50 mouse cellular contexts compared by ENCODE assay signal in genomic region chr5:135376341-135376740, GRCm38 (mm10). TPM values are rescaled to one million over a fixed set of nuclear protein-coding genes. Genes with fewer than 3 reads are reported as not detected.
"Had no signal": no experiment of that assay in that cellular context is flagged by ENCODE, and none has a peak within 500 bp of the region (broad histone marks: within the 10 kb centered on the region; RNA-seq: fewer than 3 reads in every experiment).

No protein-coding gene starts in this region.

- H3K27me3 ChIP-seq: heart, embryonic 12.5 days; heart, embryonic 13.5 days; heart, embryonic 15.5 days; hindbrain, embryonic 12.5 days; hindbrain, embryonic 13.5 days; intestine, embryonic 15.5 days; kidney, embryonic 15.5 days had no signal

- H3K4me2 ChIP-seq: heart, embryonic 11.5 days; heart, embryonic 12.5 days; heart, embryonic 13.5 days; heart, embryonic 15.5 days; hindbrain, embryonic 12.5 days; hindbrain, embryonic 13.5 days; hindbrain, embryonic 14.5 days; intestine, embryonic 15.5 days; kidney, embryonic 15.5 days had no signal

- H3K4me3 ChIP-seq: heart, embryonic 10.5 days; heart, embryonic 12.5 days; heart, embryonic 13.5 days; heart, embryonic 15.5 days; hindbrain, embryonic 10.5 days; hindbrain, embryonic 12.5 days; hindbrain, embryonic 13.5 days; intestine, embryonic 15.5 days; kidney, embryonic 15.5 days; layer of hippocampus, adult 2 months; left cerebral cortex, adult 2 months had no signal

- H3K27ac ChIP-seq: heart, embryonic 10.5 days; heart, embryonic 13.5 days; heart, embryonic 15.5 days; hindbrain, embryonic 10.5 days; hindbrain, embryonic 12.5 days; hindbrain, embryonic 13.5 days; hindbrain, embryonic 14.5 days; hindbrain, postnatal 0 days; intestine, embryonic 15.5 days; kidney, embryonic 15.5 days; kidney, postnatal 0 days; layer of hippocampus, adult 2 months; left cerebral cortex, adult 2 months had no signal

- H3K9ac ChIP-seq: heart, embryonic 12.5 days; heart, embryonic 13.5 days; heart, embryonic 15.5 days; hindbrain, embryonic 12.5 days; hindbrain, embryonic 13.5 days; hindbrain, embryonic 14.5 days; intestine, embryonic 15.5 days; kidney, embryonic 15.5 days had no signal

- DNase-seq: heart, postnatal 10 days; heart, postnatal 14 days; heart, postnatal 36 days; heart, postnatal 4 days; kidney, adult 11 months; kidney, adult 18-20 months; kidney, adult 2 months; kidney, adult 8-10 months; kidney, adult 9 months; kidney, postnatal 10 days; kidney, postnatal 14 days; kidney, postnatal 25 days; kidney, postnatal 36 days; kidney, postnatal 4 days; layer of hippocampus, adult 9-11 months; layer of hippocampus, postnatal 36 days had no signal

- ATAC-seq: hindbrain, embryonic 16.5 days; hindbrain, postnatal 0 days; inflammation-experienced regulatory T-cells, adult 6 months; intestine, embryonic 15.5 days; intestine, embryonic 16.5 days; intestine, postnatal 0 days had no signal

- H3K4me1 ChIP-seq: heart, embryonic 10.5 days; heart, embryonic 12.5 days; hindbrain, embryonic 12.5 days; hindbrain, embryonic 13.5 days; intestine, embryonic 15.5 days; kidney, embryonic 15.5 days had no signal

- H3K9me3 ChIP-seq: heart, embryonic 10.5 days; heart, embryonic 13.5 days; heart, embryonic 15.5 days; hindbrain, embryonic 12.5 days; hindbrain, embryonic 13.5 days; intestine, embryonic 15.5 days; kidney, embryonic 15.5 days had no signal

RNA-seq across cellular contexts. Expression of gene Trim50, which starts 23.2 kb away (rescaled TPM):
- total RNA-seq: heart, postnatal 14 days; heart, postnatal 25 days; heart, postnatal 36 days; heart, postnatal 4 days; hematopoietic stem cell, adult 5-6 weeks; hindbrain, postnatal 0 days; layer of hippocampus, adult 18-20 months; layer of hippocampus, adult 2 months; layer of hippocampus, adult 8-10 months; layer of hippocampus, postnatal 14 days; layer of hippocampus, postnatal 25 days; layer of hippocampus, postnatal 36 days; left cerebral cortex, adult 18-20 months; left cerebral cortex, adult 2 months had no signal
- polyA plus RNA-seq: heart, embryonic 10.5 days; heart, embryonic 11.5 days; heart, embryonic 12.5 days; heart, embryonic 13.5 days; heart, embryonic 14.5 days; heart, embryonic 15.5 days; heart, embryonic 16.5 days; heart, postnatal 0 days; hindbrain, embryonic 12.5 days; hindbrain, embryonic 13.5 days; hindbrain, embryonic 14.5 days; hindbrain, embryonic 16.5 days; inflammation-experienced regulatory T-cells, adult 6 months; intestine, embryonic 14.5 days; kidney, embryonic 14.5 days; kidney, embryonic 15.5 days; kidney, embryonic 16.5 days; kidney, postnatal 0 days; large intestine, adult 2 months had no signal

RNA-seq across cellular contexts. Expression of gene Fkbp6, which starts 26.5 kb away (rescaled TPM):
- total RNA-seq: hematopoietic stem cell, adult 5-6 weeks; hindbrain, postnatal 0 days; layer of hippocampus, postnatal 10 days; layer of hippocampus, postnatal 14 days; layer of hippocampus, postnatal 36 days; left cerebral cortex, adult 18-20 months had no signal
- polyA plus RNA-seq: heart, embryonic 14.5 days; heart, embryonic 15.5 days; heart, embryonic 16.5 days; heart, postnatal 0 days; hindbrain, embryonic 12.5 days; inflammation-experienced regulatory T-cells, adult 6 months; kidney, embryonic 14.5 days; kidney, embryonic 15.5 days; kidney, postnatal 0 days; large intestine, adult 2 months had no signal
